Mouse (Mus musculus) liver, postnatal 0 days (tissue): ENCODE data around the gene Vcl.
A peak's percentile ranks its signal among the peaks of the same experiment; 100 is the strongest.

ENCODE experiments used
- CTCF ChIP-seq: sonication (generic); IDR thresholded peaks from 2 replicates; pipeline ENCODE4 v1.5.1; 2016; ENCODE audit warnings: antibody characterized with exemption, low read depth
- EP300 ChIP-seq: IDR thresholded peaks from 2 replicates; pipeline ENCODE4 v1.6.1; 2016; ENCODE audit warnings: antibody characterized with exemption, low read depth, mild to moderate bottlenecking

GRCm38 (mm10) chr14:21018977-21019376 lies 89.8 kb downstream of the Vcl start:
- TF ChIP-seq EP300: no peak
- TF ChIP-seq CTCF: peak; percentile 71
